Mouse (Mus musculus): Measurements from ENCODE around the gene Zfp688. TPM values are rescaled to one million over a fixed set of nuclear protein-coding genes. Genes with fewer than 3 reads are reported as not detected.
"Not testable (repeated sequence)": the region's sequence is repeated elsewhere in the genome, so short reads cannot be mapped to it uniquely, and the experiment has no call there.

The Zfp688 gene
- polyA plus RNA-seq (2016; fragmentation: Nextera tagmentation; extraction: Ambion mirVana): 31.9 and 34.0 TPM in 2 replicates

- peak; percentile 96 for ATAC-seq (ENCODE audit: low FRiP score, low read depth)
- H3K4me1 ChIP-seq: peaks cover 14% of the 10 kb centered on the region
- H3K4me3 ChIP-seq: peak within 1 kb of the TSS; percentile 76
- H3K9ac ChIP-seq (replicated peaks): peak within 1 kb of the TSS; percentile 85
- H3K4me2 ChIP-seq (replicated peaks): peak within 1 kb of the TSS; percentile 95
- under 1% methylated on average over 48 of the region's 48 CpGs for WGBS
- H3K27ac ChIP-seq (replicated peaks): peak within 1 kb of the TSS; percentile 69; the same call in 1 of the 2 replicates
- peaks cover 22% of the 10 kb centered on the region for H3K27me3 ChIP-seq
- peaks cover 22% of the 10 kb centered on the region for H3K36me3 ChIP-seq
- H3K9me3 ChIP-seq: no peaks in the 10 kb centered on the region
Observed at GRCm38 (mm10) chr7:127421388-127422191, at the start of gene Zfp688. Gene Zfp688 (minus strand): TSS chr7:127422068.

GRCm38 (mm10) chr7:127471646-127472010 is 49.8 kb upstream of the Zfp688 start:
- H3K4me3 ChIP-seq: peak overlapping the region; percentile 70
- H3K9ac ChIP-seq (replicated peaks): peak overlapping the region; percentile 84
- H3K27me3 ChIP-seq: no peaks in the 10 kb centered on the region
- peak; percentile 51 for ATAC-seq (ENCODE audit: low FRiP score, low read depth)
- H3K9me3 ChIP-seq: no peaks in the 10 kb centered on the region
- H3K27ac ChIP-seq (replicated peaks): peak overlapping the region; percentile 98
- H3K4me1 ChIP-seq: peaks cover 17% of the 10 kb centered on the region
- WGBS: 0% methylated on average over 17 of the region's 25 CpGs
- H3K36me3 ChIP-seq: peaks cover 51% of the 10 kb centered on the region
- peak overlapping the region; percentile 91 for H3K4me2 ChIP-seq (replicated peaks)

- peak overlapping the region; percentile 70 for H3K4me3 ChIP-seq
- ATAC-seq (ENCODE audit: low FRiP score, low read depth): peak; percentile 91
- peaks cover 47% of the 10 kb centered on the region for H3K36me3 ChIP-seq
- peak overlapping the region; percentile 98 for H3K27ac ChIP-seq (replicated peaks)
- no peaks in the 10 kb centered on the region for H3K27me3 ChIP-seq
- peak overlapping the region; percentile 91 for H3K4me2 ChIP-seq (replicated peaks)
- H3K9me3 ChIP-seq: no peaks in the 10 kb centered on the region
- peaks cover 17% of the 10 kb centered on the region for H3K4me1 ChIP-seq
- WGBS: under 1% methylated on average over 46 of the region's 46 CpGs
- peak overlapping the region; percentile 84 for H3K9ac ChIP-seq (replicated peaks)
Observed at GRCm38 (mm10) chr7:127470743-127471645, 49.1 kb upstream of the Zfp688 start.

GRCm38 (mm10) chr7:127470011-127470715 is 48.3 kb upstream of the Zfp688 start:
- H3K4me1 ChIP-seq: peaks cover 17% of the 10 kb centered on the region
- ATAC-seq (ENCODE audit: low FRiP score, low read depth): peak; percentile 14; the same call in 1 of the 2 replicates
- H3K4me3 ChIP-seq: peak overlapping the region; percentile 70
- 8% methylated on average over 9 of the region's 10 CpGs for WGBS
- peak overlapping the region; percentile 84 for H3K9ac ChIP-seq (replicated peaks)
- H3K27me3 ChIP-seq: no peaks in the 10 kb centered on the region
- peaks cover 47% of the 10 kb centered on the region for H3K36me3 ChIP-seq
- H3K27ac ChIP-seq (replicated peaks): peak overlapping the region; percentile 98
- no peaks in the 10 kb centered on the region for H3K9me3 ChIP-seq
- H3K4me2 ChIP-seq (replicated peaks): peak overlapping the region; percentile 91

- 93% methylated on average over 4 of the region's 4 CpGs for WGBS
- H3K36me3 ChIP-seq: peaks cover 44% of the 10 kb centered on the region
- no peak overlapping the region for H3K9ac ChIP-seq (replicated peaks)
- H3K9me3 ChIP-seq: no peaks in the 10 kb centered on the region
- H3K4me2 ChIP-seq (replicated peaks): no peak overlapping the region
- H3K27me3 ChIP-seq: no peaks in the 10 kb centered on the region
- no peak overlapping the region for H3K4me3 ChIP-seq
- no peak for ATAC-seq (ENCODE audit: low FRiP score, low read depth)
- no peak overlapping the region for H3K27ac ChIP-seq (replicated peaks)
- H3K4me1 ChIP-seq: peaks cover 5% of the 10 kb centered on the region; the same call in 1 of the 2 replicates
Observed at GRCm38 (mm10) chr7:127466606-127467005, 44.7 kb upstream of the Zfp688 start.

- H3K4me3 ChIP-seq; H3K9ac ChIP-seq (replicated peaks); H3K9me3 ChIP-seq; H3K27me3 ChIP-seq; H3K4me1 ChIP-seq; ATAC-seq (ENCODE audit: low FRiP score, low read depth); H3K4me2 ChIP-seq (replicated peaks); H3K27ac ChIP-seq (replicated peaks): not testable (repeated sequence)
- H3K36me3 ChIP-seq: peaks cover 52% of the 10 kb centered on the region
- WGBS: 95% methylated on average over 2 of the region's 2 CpGs
Observed at GRCm38 (mm10) chr7:127465670-127466069, 43.8 kb upstream of the Zfp688 start.

- no peak for ATAC-seq (ENCODE audit: low FRiP score, low read depth)
- H3K4me2 ChIP-seq (replicated peaks): no peak overlapping the region
- peaks cover 5% of the 10 kb centered on the region; the same call in 1 of the 2 replicates for H3K4me1 ChIP-seq
- no peaks in the 10 kb centered on the region for H3K27me3 ChIP-seq
- H3K4me3 ChIP-seq: no peak overlapping the region
- peaks cover 54% of the 10 kb centered on the region for H3K36me3 ChIP-seq
- H3K9ac ChIP-seq (replicated peaks): no peak overlapping the region
- WGBS: 92% methylated on average over 3 of the region's 3 CpGs
- no peak overlapping the region for H3K27ac ChIP-seq (replicated peaks)
- H3K9me3 ChIP-seq: no peaks in the 10 kb centered on the region
Observed at GRCm38 (mm10) chr7:127465191-127465590, 43.3 kb upstream of the Zfp688 start.

GRCm38 (mm10) chr7:127459311-127459710 is 37.4 kb upstream of the Zfp688 start, which contains the start of gene Prr14:
Gene Prr14 (plus strand): TSS chr7:127459611.
- peaks cover 67% of the 10 kb centered on the region for H3K36me3 ChIP-seq
- not testable (repeated sequence) for H3K27me3 ChIP-seq; H3K9me3 ChIP-seq; ATAC-seq (ENCODE audit: low FRiP score, low read depth); H3K27ac ChIP-seq (replicated peaks); H3K9ac ChIP-seq (replicated peaks); H3K4me1 ChIP-seq; H3K4me2 ChIP-seq (replicated peaks); H3K4me3 ChIP-seq
- WGBS: 99% methylated on average over 8 of the region's 8 CpGs

GRCm38 (mm10) chr7:127458371-127459122 is 36.7 kb upstream of the Zfp688 start:
- not testable (repeated sequence) for H3K4me3 ChIP-seq; H3K4me1 ChIP-seq; H3K27ac ChIP-seq (replicated peaks); ATAC-seq (ENCODE audit: low FRiP score, low read depth); H3K9ac ChIP-seq (replicated peaks); H3K4me2 ChIP-seq (replicated peaks); H3K27me3 ChIP-seq; H3K9me3 ChIP-seq
- 84% methylated on average over 3 of the region's 3 CpGs for WGBS
- peaks cover 67% of the 10 kb centered on the region for H3K36me3 ChIP-seq

GRCm38 (mm10) chr7:127454905-127455304 is 33.0 kb upstream of the Zfp688 start:
- Histone ChIP-seq H3K4me2 (replicated peaks) (no peak overlapping the region), H3K9me3 (0 out of 2 replicates have a peak, but pooled peaks cover 5% of the 10 kb centered on the region), H3K36me3 (peaks cover 51% of the 10 kb centered on the region), H3K4me3 (no peak overlapping the region), H3K4me1 (peaks cover 32% of the 10 kb centered on the region), H3K27me3 (no peaks in the 10 kb centered on the region), H3K9ac (replicated peaks) (no peak overlapping the region), H3K27ac (replicated peaks) (no peak overlapping the region)
- no peak for ATAC-seq (ENCODE audit: low FRiP score, low read depth)
- 92% methylated on average over 7 of the region's 7 CpGs for WGBS

GRCm38 (mm10) chr7:127453056-127453455 is 31.2 kb upstream of the Zfp688 start:
- WGBS: 96% methylated on average over 2 of the region's 2 CpGs
- H3K36me3 ChIP-seq: peaks cover 40% of the 10 kb centered on the region
- ATAC-seq (ENCODE audit: low FRiP score, low read depth): no peak

More at GRCm38 (mm10) chr7:127453056-127453455, 31.2 kb upstream of the Zfp688 start:
- no peaks in the 10 kb centered on the region for H3K27me3 ChIP-seq
- no peak overlapping the region for H3K4me2 ChIP-seq (replicated peaks)
- H3K9ac ChIP-seq (replicated peaks): no peak overlapping the region
- 0 out of 2 replicates have a peak, but pooled peaks cover 5% of the 10 kb centered on the region for H3K9me3 ChIP-seq
- H3K27ac ChIP-seq (replicated peaks): no peak overlapping the region
- H3K4me1 ChIP-seq: peaks cover 40% of the 10 kb centered on the region
- H3K4me3 ChIP-seq: no peak overlapping the region
